Mouse (Mus musculus) lung, postnatal 25 days (tissue): Measurements from ENCODE around the gene Helz.

ENCODE experiments used
- DNase-seq: peaks from one replicate; pipeline ENCODE4 v3.0.0; 2022; ENCODE audit warnings: low spot score

Helz gene

DNA sequence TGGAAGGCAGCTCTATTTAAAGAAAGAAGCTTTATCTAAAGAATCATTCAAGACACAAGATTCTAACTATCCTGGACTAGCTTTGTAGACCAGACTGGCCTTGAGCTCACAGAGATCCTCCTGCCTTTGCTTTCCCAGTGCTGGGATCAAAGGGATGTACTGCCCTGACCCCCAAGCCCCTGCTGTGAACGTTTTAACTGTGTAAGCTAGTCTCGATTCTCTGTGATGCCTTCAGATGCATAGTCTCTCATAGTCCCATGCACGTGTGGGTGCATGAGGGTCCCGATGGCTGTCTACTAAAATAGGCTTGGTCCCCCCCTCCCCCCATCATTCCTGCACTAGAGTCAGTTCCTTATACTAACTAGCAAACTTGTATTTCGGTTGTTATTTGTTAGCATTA lies 70.2 kb downstream of the Helz start:
- no peak for DNase-seq

DNA sequence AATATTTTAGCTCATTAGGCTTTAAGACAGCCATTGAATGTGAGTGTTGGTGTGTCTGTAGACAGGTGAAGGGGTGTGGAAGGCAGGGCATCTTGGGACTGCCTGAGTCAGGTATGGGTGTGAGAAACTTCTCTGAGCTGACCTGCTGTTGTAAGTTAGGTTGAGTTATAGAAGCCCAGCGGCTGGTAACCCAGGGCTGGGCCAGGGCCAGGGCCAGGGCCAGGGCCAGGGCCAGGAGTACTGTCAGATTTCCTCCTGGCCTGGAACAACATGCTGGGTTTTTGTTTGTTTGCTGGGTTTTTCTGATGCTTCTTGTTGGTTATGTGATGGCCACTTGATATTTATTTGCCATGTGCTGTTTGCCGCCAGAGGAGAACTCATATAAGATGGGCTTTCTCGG lies 76.9 kb downstream of the Helz start:
- DNase-seq = no peak

DNA sequence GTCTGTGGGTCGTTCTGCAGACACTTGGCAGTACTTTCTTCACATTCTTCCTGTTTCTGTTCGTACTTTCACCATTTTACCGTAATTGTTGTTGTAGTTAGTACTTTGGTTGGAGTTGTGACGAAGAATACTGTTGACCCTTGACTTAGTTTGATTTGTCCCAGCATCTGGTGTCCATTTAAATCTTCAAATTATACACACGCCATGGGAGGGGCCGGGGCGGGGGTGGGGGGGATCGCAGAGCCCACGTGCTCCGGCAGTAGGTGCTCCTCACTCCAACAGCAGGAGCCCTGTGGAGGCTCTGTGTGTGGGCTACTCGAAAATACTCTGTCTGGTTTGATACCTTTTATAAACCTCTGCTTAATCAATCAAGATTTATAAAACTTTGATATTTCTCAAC lies 78.0 kb downstream of the Helz start:
- no peak for DNase-seq

DNA sequence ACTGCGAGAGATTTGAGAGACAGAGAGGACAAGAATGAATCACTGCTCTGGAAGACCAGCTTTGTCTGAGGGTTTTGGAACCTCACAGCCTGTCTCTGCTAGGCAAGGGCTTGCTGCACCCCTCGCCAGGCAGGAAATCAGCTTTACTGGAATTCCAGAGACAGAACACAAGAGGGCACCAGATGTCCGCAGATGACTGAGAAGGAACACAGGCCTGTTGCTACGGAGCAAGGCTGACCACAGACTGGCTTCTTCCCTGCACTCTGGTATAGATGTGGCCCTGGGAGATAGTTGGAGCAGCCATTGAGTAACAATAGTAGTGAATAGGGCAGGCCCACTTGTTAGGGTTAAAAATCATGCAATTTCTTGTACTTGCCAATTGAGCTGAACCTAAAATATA lies 81.8 kb downstream of the Helz start:
- peak; percentile 52 for DNase-seq

DNA sequence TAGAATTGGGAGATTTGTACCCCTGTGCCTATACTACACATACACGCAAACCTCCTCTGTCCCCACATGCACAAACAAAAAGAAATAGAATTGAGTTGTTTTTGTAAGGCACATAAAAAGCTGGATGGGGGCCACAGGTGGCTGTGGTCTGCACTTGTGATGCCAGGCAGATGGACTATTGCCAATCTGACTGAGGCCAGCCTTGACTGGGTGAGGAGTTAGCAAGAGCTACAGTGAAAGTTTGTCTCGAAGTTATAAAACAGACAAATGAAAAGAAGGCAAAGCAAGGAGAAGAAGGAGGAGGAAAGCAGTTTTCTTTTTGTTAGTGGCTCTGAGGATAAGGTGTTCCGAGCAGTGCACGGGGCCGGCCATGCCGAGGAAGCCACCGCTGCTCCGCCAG lies 82.2 kb downstream of the Helz start:
- DNase-seq = no peak

DNA sequence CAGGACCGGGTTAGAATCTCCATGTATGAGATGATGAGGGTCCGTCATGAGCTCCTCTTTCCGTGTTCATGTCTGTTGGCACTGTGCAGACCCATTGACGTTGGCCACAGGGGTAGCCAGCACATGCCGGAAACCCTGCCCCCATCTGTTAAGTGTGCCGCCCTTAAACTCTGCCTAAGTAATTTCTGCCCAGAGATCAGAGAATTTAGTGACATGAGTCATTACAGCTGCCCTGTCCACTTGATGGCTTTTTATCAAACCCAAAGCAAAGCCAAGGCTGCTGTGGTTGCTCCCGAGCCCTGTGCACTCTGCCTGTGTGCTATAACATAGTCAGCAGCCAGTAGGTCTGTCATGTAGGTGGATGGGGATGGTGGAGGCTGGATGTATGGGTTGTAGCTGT lies 83.4 kb downstream of the Helz start:
- DNase-seq = no peak

DNA sequence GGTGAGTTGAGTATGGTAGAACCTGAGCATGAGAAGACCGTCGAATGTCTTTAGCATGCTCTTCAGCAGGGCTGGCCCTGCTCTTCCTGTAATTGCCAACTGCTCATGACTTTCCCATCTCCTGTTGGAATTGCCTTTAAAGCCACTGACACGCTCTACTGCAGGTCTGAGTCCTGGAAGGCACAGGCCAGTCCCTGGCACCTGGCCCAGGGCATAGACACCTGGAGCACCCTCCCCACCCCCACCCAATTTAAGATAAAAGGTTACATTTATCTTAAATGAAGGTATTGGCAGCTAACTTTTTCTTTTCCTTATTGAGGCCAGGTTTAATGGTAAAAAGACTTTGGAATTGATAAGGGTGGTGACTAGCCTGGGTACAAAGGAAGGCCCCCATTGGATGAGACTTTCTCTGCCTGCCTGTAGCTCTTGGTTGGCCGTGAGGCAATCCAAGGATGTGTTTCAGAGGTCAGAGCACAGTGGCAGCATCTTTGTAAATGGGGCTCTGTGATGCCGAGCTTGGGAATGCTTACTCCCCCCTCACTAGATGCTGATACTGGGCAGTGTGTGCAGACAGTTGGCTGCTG lies 85.9 kb downstream of the Helz start:
- DNase-seq = no peak

DNA sequence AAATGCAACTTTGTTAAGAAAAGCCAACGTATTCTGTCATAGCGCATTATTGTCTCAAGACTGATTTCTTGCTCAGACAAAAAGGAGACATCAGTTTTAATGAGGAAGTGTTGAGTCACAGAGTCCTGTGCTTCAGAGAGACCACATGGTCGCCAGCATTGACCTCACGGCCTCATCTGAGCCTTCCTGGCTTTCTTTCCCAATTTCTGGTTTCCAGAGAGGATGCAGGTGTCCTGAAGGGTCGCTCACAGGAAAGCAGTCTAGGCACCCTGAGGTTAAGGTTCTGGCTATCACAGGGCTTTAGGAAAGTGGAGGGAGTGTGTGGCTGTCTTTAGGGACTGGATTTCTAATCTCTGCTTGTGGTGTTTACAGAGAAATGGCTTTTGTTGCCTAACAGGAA lies 90.4 kb downstream of the Helz start:
- no peak for DNase-seq

DNA sequence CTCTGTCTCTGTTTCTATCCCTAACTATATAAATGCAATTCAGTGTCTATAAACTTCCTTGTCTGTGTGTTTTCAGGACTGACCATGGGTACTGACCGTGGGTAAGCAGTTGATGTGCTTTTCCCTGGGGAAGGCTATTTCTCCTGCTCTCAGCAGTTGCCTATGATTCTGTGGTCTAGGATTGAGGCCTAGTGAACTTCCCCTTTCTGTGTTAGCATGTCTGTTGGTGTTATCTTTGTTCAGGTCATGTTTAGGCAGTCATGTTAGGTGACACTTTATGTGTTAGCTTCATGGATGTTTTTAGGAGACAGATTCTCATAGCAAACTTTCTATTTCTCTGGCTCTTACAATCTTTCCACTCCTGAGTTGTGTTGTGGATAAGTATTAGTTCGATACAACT lies 91.9 kb downstream of the Helz start:
- no peak for DNase-seq

DNA sequence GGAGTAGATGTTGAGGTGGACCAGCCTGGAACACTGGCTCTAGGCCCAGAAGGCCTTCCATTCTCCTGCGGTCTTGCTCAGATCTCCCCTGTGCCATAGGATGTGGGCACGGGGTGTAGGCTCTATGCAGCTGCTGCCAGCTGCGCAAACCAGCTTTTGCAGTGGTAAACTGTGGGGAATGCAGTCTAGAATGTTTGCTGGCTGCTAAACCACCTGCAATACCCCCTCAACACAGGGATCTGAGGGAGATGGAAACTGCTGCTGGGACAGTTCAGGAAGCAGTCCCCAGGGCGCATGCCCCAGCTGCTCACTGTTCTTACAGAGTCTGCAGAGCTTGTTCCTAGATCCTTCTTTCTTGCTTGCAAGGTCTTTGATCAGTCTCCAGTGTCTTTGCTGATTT lies 96.7 kb downstream of the Helz start:
- no peak for DNase-seq

DNA sequence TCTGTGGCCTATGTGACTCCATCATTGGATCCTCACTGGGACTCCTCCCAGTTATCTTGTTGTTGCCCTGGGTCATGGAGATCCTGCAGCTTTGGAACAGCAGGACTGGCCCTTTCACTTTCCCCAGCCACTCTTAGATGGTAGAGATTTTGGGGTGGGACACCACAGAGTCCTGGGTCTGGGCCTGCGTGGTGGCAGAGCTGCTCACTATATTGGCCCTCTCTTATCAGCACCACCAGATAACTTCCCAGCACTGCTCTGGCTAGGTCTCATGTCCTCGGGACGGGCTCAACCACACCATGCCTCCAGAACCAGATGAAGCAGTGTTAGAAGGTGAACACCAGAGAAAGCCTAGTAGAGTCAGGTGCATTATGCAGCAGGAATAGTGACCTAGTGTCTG lies 99.6 kb downstream of the Helz start:
- no peak for DNase-seq

DNA sequence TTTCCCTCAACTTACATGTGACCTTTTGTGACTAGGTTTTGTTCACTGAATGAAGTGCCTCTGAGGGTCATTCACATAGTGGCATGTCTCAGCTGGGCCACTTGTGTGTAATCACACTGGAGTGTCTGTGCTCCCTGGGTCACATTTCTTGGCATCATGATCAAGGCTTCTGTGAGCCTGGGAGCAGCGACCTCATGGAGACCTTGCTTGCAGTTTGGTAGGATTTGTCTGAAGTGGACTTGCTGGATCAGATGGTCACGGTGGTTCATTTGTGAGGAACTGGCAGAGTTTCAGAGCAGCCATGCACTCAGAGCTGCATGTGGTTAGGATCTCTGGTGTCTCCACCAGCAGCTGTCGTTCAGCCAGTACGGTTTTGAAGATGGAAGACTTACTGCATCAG lies 100.9 kb downstream of the Helz start:
- DNase-seq = peak; percentile 70

DNA sequence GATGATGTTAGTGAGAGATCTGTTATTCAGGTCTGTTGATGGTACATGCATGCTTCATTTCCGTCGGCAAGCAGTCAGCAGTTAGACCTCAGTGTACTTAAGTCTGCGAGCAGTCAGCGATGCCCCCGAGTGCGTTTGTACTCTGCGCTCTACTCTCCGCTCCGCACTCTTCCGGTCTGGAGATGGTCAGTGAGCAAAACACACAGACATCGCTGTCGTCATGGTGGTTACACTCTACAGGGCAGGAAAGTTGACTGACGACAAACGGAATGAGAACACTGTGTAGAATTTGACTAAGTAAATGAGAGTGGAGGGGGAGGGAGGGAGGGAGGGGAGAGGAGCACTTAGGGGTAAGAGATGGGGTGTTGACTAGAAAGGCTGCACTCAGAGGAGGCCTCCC lies 101.7 kb downstream of the Helz start:
- DNase-seq = peak; percentile 26

DNA sequence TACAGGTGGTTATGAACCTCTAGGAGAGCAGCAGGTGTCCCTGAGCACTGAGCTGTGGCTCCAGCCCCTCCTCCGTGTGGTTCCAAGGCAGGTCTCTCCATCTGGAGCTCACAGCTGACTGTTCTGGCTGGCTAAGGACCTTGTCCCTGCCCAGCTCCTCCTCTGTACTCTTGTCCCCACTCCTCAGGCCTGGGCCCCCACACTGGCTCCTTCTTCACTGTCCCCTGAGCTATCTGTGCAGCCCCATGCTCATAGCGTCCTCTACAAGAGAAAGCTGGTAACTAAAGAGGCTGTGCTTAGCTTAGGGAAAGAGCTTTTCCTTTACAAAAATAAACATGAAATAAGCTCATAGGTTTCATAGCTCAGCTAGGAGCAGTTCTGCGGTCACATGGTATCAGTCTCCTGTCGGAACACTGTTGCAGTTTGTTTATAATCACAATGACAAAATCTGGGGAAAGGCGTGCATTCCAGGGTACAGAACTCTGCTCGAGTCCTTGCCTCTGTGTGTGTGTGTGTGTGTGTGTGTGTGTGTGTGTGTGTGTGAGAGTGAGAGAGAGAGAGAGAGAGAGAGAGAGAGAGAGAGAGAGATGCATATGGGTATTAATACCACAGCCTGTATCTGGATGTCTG lies 102.8 kb downstream of the Helz start:
- no peak for DNase-seq

DNA sequence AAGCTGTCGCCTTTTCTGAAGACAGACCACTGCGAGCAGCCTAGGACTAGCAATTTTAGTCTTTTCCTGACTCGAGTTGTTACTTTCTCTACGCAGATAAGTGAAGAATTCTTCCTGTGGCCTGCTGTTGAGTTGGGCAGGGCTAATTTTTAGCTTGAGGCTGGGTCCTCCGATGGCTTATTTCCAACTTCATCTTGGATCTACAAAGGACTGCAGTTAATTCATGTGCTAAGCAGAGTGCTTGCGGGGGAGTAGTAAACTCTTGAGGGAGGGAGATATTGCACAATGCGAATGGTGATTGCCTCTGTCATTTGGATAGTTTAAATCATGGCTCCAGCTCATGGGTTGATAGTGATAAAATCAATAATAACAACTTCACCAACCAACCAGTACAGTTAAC lies 103.7 kb downstream of the Helz start:
- no peak for DNase-seq

DNA sequence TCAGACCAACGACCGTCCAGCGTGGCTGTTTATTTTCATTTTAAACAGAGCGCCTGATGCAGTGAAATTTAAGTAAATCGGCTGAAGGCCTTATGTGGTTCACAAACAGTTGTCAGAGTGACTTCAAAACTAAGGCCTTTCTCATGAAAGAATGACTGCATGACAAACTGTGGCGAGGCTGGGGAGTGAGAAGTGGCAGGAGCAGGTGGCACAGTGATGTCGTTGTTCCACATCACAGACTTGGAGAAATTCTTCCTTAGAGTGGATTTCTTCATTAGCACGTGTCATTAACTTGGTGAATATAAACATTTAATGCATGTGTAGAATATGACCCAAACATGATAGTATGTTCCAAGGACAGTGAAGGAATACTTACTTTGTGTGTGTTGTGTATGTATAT lies 104.4 kb downstream of the Helz start:
- no peak for DNase-seq

DNA sequence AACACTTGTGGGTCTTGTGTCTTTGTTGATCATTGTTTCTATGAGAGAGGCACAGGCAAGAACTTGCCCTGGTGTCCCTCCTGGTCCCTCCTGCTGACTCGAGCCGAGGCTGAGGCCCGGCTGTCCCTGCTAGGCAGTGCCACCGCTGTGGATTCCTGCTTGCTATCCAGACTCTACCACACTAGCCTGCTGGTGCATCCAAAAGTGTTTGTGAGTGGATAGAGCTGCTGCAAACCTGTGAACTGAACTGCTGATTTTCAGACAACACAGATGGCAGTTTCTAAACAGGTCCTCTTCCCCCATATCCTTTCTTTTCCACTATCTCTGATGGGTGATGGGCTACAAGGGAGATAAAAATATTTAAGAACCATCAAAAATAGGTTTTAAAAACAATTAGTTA lies 107.8 kb downstream of the Helz start:
- no peak for DNase-seq

DNA sequence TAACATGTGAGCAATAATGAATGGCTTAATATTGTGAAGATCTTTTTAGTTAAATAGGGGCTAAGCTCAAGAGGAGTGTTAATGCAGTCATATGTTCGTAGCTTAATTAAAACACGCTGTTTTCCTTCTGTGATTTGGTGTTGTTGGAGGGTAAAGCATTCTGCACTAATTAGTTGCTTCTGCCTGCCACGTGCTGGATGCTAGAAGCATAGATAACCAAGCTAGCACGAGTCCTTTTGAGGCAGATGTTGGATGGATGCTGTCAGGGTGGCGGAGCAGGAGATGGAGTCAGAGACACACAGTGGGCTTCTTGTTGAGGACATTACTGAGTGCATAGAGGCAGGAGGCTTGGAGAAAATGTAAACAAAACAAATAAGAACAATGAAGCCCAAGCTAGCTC lies 109.4 kb downstream of the Helz start:
- no peak for DNase-seq

DNA sequence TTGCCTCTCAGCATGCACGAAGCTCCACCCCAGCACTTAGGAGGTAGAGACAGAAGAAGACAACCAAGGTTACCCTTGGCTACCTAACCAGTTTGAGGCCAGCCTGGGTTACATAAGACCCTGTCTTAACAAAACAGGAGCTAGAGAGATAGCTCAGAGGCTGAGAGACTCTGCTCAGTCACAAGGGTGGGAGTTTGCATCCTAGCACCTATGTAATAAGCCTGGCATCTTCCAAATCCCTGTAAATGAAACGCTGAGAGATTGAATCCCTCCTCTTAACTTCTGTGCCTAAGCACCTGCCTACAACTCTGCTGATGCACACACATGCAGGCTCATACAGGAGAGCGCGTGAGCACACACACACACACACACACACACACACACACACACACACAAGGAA lies 112.7 kb downstream of the Helz start:
- DNase-seq = no peak

DNA sequence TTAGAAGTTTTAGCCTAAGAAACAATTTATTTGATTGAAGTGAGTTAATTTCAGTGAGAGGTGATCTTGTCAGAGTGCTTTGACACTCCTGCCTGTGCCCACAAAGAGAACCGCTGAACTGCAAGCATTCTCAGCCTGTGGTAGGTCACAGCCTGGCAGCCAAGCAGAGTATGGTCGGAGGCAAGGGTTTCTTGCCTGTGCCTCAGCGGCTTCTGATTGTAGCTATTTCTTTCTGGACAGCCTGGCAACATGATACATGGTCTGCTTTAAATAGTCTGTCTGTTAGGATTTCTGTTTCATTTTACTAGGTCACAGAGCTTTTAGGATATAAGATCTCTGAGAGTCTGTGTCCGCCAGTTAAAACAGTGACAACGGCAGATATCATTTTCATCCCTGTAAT lies 114.9 kb downstream of the Helz start:
- no peak for DNase-seq

DNA sequence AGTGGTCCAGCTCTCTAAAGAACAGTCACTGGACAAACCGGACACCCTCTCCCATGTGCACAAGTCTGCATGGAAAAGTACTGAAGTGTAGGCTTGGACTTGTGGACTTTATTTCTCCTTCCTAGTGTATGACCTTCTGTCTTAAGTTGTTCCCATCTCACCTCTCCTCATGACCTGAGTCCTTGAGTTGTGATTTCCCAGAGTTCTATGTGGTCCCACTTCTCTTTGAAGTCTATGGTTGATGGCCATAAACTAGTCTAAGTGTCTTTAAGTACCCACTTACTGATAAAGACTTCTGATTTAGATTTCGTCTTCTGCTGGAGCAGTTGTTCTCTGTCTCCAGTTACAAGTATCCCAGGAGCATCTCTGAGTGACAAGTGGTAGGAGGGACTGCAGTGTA lies 119.8 kb downstream of the Helz start:
- peak; percentile 36 for DNase-seq

DNA sequence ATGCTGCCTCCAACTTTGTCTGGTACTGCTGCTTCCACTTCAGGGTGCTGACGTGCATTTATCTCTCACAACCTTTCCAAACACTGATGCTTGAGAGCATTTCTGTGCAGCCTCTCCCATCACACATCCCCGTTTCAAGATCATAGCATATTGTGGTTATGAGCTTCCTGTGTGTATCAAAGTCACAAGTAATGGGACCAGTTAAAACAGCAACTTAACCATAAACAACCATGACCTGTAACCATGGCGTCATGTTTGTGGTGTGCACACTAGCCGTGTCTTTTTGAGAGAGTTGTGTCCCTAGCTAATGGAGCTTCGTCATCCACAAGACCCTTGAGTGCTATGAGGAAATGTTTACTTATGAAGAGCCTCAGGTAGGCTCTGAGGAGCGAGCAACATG lies 120.5 kb downstream of the Helz start:
- DNase-seq = no peak

DNA sequence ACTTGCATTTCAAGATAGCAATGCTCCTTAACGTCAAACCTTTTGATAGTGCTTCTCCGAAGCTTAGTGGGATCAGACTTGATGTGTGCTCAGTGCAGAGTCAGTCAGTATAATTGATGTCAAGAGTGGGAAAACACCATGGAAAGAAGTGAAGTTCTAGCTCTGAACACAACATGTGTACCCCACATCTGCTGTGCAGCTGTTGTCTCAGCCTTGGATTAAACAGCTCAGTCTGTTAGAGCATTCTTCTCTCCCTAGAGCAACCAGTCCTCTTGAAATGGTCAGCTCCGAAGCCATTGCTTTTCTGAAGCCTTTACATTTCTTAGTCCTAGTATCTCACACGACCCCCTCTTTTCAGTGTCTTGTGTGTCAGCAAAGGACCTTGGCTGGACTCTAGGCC lies 121.2 kb downstream of the Helz start:
- no peak for DNase-seq

DNA sequence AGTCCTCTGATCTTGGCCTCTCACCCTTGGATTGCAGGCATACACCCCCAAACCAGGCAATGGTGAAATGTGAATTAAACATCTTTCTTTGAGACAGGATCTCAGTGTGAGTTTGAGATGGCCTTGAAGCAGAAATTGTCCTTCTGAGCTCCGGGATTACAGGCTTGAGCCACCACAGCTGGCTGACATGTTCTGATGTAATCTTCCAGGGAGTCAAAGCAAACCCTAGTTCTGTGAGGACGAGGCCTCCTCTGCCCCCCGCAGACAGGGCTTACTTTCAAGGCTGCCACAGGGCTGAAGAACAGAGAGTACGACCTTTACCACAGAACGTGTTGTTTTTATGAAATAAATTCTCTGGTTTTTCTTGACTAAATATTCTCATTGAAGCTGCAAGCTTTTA lies 126.3 kb downstream of the Helz start:
- DNase-seq = no peak

DNA sequence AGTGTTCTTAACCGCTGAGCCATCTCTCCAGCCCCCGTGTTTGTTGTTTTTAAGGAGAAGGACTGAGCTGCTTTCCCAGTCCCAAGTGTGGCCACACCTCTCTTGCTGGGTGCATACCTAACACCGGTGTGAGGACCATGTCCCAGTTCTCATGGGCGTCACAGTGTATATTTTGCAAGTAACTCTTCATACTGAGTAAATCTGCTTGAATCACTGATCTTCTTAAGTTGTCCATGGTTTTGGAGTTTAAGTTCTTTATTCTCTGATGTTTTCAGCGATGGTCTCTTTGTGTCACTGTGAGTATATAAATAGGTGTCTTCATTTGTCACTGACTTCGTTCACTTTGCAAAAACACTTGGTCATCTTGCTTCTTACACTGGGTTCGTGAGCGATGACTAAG lies 126.9 kb downstream of the Helz start:
- DNase-seq = no peak
